Mouse (Mus musculus) cerebral cortex, adult 2 months (tissue): ENCODE measurements around the gene Atp7a.

ENCODE experiments used
- WGBS: fragments of 180-500 bp; shearing (Covaris S2); methylation state at CpG from one replicate; pipeline ENCODE4 v1.1.7; 2018; 5-methylcytosine and 5-hydroxymethylcytosine counted together

Gene Atp7a

DNA sequence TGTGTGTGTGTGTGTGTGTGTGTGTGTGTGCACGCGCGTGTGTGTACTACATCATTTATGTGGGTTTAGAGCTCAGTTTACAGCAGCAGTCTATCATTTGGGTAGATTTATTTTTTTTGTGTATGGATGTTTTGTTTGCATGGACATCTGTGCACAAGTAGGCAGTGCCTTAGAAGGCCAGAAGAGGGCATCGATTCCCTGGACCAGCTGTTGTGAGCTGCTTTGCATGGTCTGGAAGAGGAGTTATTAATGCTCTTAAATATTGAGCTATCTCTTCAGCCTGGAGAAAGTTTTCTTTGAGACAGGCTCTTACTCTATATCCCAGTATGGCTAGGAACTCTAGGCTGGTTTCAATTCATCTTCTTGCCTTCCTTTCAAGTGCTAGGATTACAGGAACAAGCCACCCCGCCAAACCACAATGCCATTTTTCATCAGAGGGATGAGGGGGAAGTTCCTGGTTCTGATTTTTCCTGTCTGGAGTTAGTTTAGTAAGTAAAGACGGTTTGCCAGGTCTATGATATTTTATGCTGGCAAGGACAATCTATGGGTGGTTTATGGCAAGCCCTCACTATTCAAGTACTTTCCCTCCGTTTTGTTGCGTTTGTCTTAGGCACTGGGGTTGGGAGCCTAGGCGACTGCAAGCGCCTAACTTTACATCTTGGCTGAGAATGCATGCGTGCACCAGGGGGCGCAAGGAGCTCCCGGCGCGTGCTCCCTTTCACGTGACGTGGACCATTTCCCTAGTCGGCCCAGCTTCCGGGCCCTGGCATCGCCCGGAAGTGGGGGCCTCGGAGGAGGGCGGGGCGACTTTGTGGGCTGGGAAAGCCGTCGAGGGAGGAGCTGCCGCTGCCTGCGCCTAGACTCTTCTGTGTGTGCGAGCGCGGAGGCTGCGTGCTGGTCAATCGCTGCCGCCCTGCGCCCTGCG, at the start of gene Atp7a:
Gene Atp7a (plus strand): TSS at position 859 of the 925 bp plus-strand sequence.
- 2% methylated on average over 33 of the region's 36 CpGs for WGBS

DNA sequence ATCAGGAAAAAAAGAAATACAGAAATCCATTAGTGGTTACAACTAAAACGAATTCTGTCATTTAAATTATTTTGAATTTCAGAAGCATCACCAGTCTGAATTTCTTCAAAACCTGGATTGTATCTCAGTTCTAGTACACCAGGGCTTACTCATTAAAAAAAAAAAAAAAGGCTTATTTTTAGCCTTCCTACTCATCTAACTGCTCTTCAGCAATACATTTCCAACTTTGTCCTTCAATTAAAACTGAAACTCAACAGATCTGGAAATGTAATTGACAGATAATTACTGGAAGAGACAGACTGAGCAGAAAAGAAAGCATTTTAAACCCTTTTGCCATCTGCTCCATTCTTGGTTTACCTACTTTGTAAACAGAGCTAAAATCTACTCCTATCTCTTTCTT, 25.5 kb upstream of the Atp7a start:
- WGBS: 83% methylated on average over 1 of the region's 1 CpGs

DNA sequence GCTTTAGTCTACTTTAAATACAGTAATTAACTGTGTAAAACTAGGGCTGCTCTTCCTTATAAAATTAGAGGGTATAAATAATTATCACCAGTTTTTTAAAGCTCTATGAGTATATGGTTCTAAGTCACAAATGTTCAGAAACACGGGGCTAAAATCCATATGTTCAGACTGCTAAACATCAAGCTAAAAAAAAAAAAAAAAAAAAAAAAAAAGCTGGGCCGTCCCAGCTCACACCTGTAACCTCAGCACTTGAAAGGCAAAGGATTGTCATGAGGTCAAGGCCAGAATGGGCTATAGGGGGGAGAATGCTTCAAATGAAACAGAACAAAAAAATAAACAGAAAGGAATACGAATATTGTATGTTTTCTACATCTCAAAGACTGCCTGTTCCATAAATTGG, 16.3 kb upstream of the Atp7a start:
- WGBS: 9% methylated on average over 3 of the region's 3 CpGs

DNA sequence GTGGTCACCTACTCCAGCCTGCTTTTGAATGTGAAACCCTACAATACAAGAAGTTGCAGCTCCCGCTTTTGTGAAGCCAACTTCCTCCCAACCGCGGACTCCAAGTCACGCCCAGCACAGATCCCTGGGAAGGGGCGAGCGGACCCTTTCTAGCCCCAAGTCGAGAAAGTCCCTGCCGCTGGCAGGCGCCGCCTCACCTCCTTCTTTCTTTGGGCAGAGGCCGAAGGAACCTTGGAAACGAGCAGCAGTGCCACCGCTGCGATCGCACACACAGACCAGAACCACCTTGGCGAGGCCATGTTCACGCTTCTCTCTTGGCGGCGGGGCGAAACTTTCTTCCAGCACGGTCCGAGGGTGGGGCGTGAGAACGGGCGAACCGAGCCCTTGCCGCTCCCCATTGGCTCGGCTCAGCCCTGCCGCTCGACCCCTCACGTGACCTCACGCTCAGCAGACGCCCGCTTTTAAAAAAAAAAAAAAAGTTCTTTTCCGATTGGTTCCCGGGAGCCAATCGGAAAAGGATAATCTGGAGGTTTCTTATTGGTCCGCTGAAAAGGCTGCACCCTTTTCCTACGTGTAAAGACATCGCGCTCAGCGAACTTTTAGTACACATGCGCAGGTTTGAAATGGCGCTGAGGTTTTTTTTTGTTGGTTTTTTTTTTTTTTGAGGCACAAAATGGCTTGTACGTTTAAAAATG, 15.5 kb upstream of the Atp7a start, which contains the start of gene Magt1:
Gene Magt1 (minus strand): TSS at position 442 of the 695 bp plus-strand sequence.
- under 1% methylated on average over 45 of the region's 45 CpGs for WGBS

DNA sequence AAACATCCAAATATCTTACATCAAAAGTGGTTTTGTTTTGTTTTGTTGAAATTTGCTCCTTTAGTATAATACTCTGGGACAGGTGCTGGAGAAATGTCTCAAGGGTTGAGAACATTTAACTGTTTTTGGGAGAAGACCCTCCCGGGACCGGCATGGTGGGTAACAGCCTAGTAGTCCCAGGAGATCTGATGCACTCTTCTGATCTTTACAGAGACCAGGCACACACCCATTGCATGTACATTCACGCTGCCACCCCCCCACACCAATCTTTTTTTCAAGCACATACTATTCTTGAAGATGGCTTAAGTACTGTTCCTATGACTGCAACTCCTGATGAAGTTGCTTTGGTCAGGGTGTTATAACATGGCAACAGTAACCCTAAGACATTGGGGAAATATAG, 14.5 kb upstream of the Atp7a start:
- WGBS: 52% methylated on average over 3 of the region's 3 CpGs

DNA sequence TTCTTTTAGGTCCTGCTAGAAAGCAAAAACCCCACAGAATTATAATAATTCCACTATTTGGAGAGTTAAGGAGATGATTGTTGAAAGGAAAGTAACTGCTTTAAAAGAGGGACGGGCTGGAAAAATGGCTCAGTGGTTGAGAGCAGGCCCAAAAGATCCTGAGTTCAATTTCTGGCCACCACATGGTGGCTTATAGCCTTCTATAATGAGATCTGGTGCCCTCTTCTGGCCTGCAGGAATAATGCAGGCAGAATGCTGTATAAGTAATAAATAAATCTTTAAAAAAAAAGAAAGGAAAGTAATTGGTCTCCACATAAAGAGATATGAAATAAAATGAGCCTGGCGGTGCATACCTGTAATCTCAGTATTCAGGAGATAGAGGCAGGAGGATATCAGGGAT, 13.9 kb upstream of the Atp7a start:
- WGBS: 9% methylated on average over 2 of the region's 2 CpGs

DNA sequence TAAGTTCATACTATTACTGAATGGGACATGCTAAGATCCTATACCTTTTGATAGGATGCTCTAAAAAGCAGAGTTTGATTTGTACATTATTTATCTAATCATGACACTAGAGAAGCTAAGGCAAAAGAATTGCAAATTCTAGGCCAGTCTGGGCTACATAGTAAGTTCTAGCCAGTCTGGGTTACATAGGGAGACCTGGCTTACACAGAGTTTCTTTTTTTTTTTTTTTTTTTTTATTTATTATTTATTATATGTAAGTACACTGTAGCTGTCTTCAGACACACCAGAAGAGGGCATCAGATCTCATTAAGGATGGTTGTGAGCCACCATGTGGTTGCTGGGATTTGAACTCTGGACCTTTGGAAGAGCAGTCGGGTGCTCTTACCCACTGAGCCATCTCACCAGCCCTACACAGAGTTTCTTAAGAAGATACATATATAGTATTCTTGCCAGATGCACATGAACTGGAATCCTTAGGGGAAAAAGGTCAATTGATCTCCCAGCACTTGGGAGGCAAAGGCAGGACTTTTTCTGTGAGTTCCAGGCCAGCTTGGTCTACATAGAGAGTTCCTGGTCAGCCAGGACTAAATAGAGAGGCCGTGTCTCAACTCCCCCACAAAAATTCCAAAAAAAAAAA, 12.2 kb upstream of the Atp7a start:
- WGBS: 63% methylated on average over 2 of the region's 2 CpGs

DNA sequence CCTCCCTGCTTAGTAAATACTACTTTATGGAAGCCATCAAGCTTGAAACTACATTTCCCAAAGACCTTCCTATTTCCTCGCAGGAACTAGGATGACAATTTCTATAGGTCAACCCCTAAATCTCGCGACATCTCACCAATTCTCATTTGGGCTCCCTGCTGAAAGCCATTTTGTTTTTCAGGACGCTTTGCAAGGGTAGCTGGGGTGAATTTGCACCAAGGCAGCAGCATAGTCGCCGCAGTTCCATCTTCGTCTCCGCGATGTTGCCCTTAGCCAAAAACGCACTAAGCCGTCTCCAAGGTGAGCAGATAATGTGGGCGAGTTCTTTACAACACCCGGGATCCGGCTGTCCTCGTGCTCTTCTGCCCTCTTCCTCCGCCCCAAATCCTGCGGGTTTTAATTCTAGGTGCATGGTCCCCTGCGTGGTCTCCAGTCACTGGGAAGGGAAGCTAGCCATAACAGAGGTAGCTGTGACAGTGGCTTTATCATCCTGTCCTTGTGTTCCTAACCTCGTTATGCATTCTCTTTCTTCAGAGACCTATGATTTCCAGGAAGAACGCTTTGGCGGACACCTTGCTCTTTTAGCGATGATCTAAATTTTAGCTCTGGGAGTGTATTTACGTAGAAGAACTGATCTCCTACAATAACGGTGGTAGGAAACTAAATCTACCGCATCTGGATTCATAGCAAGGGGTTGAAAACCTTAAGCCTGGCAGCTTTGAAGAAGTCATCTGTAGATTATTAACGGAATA, 11.3 kb upstream of the Atp7a start, which contains the start of gene Cox7b:
Gene Cox7b (plus strand): TSS at position 130 of the 752 bp plus-strand sequence.
- WGBS: 4% methylated on average over 26 of the region's 26 CpGs

DNA sequence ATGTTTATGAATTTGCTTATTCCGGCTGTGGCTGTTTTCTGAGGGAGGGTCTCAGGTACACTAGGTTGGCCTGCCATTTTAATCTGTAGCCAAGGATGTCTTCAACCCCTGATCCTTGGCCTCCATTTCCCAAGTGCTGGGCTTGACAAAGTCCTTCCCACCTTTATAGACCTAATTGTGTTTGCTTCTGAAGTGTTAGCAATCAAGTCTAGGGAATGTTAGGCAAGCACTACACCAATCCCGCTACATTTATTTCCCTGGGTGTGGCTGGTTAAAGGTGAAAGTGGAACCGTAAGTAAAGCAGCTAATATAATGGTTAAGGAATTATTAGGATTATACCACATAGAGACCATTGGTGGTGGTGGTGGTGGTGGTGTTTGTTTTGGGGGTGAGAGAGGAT, 10.0 kb upstream of the Atp7a start:
- 81% methylated on average over 3 of the region's 3 CpGs for WGBS

DNA sequence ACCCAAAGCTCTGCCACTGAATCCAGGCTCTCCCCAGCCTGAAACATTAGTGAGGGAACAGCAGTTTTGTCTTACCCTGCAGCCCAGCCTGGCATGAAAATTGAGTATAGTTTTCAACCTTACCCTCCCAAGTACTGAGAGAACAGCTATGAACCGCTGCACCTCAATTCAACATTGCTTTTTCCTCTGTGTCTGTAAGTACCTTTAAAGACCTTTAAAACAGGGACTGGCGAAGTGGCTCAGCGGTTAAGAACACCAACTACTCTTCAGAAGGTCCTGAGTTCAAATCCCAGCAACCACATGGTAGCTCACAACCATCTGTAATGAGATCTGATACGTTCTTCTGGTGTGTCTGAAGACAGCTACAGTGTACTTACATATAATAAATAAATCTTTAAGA, 9.6 kb upstream of the Atp7a start:
- 81% methylated on average over 4 of the region's 4 CpGs for WGBS

DNA sequence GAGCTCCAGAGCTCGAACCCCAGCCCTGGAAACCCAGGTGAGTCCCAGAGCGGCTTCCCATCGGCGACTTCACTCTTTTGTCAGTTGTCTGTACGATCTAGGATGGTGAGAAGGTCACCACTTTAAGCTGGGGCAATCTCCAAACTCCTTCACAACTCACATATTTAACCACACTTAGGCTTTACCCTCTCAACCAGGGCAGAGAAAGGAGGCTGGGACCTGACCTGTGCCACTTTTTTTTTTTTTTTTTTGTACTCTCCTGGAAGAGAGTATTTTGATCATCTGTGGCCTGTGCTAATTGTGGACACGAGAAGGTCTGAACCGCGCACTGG, 233 bp downstream of the Atp7a start:
- under 1% methylated on average over 8 of the region's 8 CpGs for WGBS

DNA sequence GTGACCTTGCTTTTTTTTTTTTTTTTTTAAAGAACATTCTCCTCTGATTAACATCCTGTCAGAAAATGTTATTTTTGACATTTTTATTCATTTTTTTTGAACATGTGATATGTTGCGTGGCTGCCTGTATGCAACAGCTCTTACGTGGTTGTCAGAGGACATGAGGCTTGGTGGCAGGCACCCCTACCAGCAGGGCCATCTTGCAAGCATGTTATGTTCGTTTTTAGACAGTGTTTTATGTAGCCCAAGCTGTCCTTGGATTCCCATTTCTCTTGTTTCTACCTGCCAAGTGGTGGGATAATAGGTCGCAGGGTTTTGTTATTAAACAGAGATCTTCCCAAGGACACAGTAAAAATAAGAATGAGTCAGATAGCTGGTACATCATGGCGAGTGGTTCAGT, 3.1 kb downstream of the Atp7a start:
- WGBS: 82% methylated on average over 5 of the region's 5 CpGs

DNA sequence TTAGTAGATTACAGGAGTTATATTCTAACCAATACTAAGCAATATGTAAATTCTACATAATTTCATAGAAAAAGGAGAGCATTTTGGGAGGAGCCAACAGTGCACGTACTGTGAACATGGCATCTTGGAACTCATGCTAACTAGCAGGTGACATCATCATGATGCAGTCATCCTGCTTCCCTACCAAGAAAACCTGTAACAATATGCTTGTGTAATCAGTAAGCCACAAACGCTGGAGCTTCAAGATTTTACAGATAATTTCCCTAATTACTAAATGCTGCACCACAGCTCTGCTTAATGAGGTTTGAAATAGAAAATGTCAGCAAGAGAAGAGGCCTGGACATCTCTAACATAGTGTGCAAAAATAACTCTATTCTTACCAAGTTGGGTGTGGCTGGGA, 8.7 kb downstream of the Atp7a start:
- WGBS: 51% methylated on average over 2 of the region's 2 CpGs

DNA sequence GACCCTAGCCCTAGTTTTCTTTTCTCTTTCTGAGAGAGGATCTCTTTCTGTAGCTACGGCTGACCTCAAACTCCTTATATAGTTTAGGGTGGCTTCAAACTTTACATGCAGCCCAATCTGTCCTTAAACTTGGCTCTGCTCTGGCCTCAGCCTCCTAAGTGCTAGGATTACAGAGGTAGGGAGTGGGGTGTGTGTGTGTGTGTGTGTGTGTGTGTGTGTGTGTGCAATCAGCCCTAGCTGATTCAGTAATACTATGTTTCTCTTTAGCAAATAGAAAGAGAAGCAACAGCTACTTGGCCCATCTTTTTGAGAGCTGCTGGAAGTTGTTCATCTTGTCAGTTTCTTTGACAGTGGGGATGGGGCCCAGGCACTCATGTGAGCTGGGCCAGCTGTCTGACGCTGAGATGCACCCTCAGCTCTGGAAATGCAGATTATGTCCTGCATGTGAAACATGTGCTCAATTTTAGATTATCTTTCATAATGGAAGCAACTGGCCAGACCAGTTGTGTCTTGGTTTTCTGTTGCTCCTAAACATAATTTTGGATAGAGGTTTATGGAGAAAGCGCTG, 10.2 kb downstream of the Atp7a start:
- WGBS: 72% methylated on average over 3 of the region's 3 CpGs

DNA sequence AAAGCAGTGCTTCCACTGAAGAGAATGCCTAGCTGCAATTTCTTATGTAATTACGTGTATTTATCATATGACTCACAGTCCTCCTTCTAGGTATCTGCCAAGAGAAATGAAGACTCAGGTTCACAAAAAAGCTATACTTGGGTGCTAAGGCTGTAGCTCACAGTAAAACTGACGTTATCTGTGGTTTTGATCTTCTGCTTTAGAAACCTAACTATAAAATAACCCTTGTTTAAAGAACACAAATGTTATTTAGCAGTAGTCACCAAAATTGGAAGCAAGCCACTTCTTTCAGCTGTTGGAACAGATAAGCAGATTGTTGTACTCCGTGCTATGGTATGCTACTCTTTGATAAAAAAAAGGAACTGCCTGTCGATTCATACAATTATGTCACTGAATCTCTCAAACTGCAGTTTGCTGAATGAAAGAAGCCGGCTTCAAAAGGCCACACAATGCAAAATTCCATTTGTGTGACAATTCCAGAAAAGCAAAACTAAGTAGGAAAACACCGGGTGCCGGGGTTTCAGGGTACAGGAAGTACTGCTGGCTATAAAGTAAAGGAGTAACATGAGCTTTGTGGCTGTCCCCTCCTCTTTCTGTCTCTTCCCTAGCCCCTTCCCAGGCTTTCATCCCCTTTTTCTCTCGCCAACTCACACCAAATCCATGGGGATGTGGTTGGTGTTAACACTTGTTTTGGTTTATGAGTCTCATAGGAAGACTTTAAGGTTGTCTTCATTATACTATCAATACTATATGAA, 17.0 kb downstream of the Atp7a start:
- WGBS: 16% methylated on average over 8 of the region's 8 CpGs

DNA sequence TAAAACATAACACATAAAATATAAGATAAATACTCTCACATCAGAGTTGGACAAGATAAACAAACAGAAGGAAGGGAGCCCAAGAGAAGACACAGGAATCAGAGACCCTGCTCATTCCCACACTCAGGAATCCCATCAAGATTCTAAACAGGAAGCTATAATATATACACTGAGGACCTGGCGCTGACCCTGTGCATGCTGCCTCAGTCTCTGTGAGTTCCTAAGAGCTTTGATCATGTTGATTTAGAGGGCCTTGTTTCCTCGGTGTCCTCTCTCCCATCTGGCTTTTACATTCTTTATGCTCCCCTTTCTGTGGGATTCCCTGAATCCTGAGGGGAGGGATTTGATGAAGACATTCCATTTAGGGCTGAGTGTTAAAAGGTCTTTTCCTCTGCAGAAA, 18.4 kb downstream of the Atp7a start:
- 70% methylated on average over 2 of the region's 2 CpGs for WGBS

DNA sequence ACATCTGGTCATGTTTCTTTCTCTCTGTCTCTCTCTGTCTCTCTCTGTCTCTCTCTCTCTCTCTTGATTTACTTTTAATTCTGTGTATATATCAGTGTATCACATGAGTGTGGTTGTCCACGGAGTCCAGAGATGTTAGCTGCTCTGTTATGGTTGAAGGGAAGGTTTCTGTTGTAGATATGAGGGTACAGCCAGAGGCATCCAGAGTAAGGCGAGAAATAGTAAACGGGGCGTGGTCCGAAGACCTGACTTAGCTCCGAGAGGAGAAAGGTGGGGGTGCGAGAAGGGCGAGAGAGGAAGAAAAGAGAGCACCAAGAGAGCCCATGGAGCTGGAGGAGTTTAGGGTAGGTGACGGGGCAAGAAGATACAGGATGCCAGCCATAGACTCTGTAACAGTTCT, 18.9 kb downstream of the Atp7a start:
- 77% methylated on average over 9 of the region's 9 CpGs for WGBS

DNA sequence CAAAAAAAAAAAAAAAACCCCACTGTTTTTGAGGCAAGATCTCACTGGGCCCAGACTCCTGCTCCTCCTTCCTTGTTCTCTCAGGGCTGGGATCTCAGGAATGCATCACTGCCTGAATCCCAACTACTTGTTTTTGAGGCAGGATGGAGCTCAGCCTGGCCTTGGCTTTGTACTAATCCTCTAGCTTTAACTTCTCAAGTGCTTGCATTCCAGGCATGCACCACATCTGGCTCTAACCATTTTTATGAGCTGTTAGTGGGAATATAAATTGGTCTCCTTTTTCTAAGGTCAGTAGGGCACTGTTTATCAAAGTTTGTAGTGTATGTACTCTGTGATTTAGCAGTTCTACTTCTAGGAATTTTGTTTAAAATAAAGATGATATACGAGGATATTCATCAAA, 21.1 kb downstream of the Atp7a start:
- WGBS: 76% methylated on average over 1 of the region's 1 CpGs

DNA sequence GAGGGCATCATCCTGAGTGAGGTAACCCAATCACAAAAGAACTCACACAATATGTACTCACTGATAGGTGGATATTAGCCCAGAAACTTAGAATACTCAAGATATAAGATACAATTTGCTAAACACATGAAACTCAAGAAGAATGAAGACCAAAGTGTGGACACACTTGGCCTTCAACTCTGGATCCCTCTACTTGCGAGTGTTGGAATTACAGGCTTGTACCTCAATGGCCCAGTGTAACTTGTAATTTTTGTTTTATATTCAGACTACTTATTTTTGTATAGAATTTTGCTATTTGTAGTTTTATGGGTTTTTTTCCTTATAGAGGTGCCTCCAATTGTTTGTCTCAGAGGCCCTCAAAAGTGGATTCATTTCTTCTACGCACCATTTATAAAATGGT, 50.8 kb downstream of the Atp7a start:
- 92% methylated on average over 2 of the region's 2 CpGs for WGBS

DNA sequence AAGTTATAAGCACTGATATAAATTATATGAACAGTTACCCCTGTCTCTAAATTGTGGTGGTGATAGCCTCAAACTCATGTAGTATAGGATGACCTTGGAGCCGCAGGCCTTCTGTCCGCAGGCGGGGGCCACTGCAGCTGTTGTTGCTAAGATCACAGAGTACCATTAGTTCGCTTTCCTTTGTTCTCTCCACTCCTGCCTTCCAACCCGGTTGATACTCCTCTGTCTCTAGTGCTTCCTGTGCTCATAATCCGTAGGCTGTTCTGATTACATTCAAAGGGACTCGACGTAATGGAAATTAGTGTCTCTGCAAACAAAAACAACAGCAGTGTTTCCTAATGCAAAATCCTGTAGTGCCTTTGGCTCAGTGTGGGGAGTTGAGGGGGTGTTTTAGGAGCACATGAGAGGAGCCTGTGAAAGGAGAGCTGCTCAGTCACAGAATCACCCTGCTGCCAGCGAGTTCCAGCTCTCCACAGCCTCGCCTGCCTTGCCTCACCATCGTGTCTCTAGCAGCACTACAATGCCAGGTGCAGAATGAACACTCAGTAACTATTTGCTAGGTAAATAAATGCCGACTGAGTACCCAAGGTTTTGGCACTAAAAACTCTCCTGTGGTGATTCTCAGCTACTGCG, 53.9 kb downstream of the Atp7a start:
- WGBS: 36% methylated on average over 13 of the region's 13 CpGs
